Mouse (Mus musculus): ENCODE results near the gene Rbpjl. TPM values are rescaled to one million over a fixed set of nuclear protein-coding genes. Genes with fewer than 3 reads are reported as not detected.

Rbpjl gene
- polyA plus RNA-seq, 1 experiment from 2014 or later, result 0.49 TPM

DNA sequence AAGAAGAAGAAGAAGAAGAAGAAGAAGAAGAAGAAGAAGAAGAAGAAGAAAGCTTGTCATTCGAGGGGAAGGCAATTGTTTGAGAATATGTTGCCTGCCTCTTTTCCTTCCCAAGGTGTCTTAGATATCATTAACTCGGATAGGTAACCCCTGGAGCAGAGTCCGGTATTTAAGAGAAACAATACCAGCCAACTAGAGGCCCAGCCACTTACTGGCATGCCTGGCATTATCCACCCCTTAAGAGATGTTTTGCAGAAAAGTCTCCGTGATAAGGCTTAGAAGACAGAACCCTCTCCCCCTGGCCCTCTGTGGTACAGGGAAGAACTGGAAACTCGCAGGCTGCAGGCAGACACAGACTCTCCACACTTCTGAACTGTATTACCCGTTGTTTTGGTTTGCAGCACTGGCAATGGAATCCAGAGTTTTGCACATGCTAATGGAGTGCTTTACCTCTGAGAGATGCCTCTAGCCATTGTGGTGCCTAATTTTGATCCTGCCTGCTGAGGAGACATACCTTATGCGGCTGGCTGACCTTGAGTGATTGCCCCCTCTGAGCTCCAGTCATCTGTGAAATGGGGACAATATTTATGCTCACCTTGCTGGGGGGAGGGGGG is 51.1 kb downstream of the Rbpjl start:
- H3K4me1 ChIP-seq (ENCODE audit: control insufficient read depth, insufficient read depth, low read length), result peaks cover 63% of the 10 kb centered on the region
- WGBS, result 63% methylated on average over 7 of the region's 7 CpGs
- H3K36me3 ChIP-seq (ENCODE audit: control insufficient read depth, insufficient read depth), result no peaks in the 10 kb centered on the region

DNA sequence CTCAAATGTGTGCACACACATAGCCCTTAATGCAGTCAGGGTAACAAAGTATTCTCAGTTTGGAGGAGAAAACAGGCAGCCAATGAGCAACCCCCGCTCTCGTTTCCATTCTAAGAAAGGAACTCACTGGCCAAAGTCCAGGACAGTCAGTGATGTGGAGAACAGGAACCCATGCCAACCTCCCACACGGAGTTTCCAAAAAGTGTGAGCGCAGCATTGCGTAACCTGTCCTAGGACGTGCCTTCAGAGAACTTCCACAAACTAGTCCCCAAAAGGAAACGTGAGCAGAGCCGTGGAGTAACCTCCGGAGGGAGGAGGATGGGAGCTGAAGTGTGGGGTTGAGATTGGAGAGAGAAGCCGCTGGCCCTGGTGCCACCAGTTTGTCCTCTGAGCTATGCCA is 51.9 kb downstream of the Rbpjl start:
- H3K4me1 ChIP-seq (ENCODE audit: control insufficient read depth, insufficient read depth, low read length), result peaks cover 54% of the 10 kb centered on the region
- peaks cover 4% of the 10 kb centered on the region for H3K9me3 ChIP-seq (replicated peaks; ENCODE audit: control insufficient read depth, low read length)
- H3K4me2 ChIP-seq (ENCODE audit: low read depth, low read length), result peak overlapping the region; percentile 10; the same call in 1 of the 2 replicates
- 0 out of 2 replicates have a peak, but pooled peaks have one; percentile 10 for ATAC-seq (replicated peaks; ENCODE audit: extremely low read depth, insufficient read depth, low FRiP score)
- no peak overlapping the region for H3K4me3 ChIP-seq (ENCODE audit: low read length)
- no peaks in the 10 kb centered on the region for H3K36me3 ChIP-seq (ENCODE audit: control insufficient read depth, insufficient read depth)
- no peak overlapping the region for H3K9ac ChIP-seq (ENCODE audit: low read length)
- WGBS, result 24% methylated on average over 10 of the region's 10 CpGs
- H3K27me3 ChIP-seq (ENCODE audit: control insufficient read depth, insufficient read depth, low read length), result peaks cover 7% of the 10 kb centered on the region; the same call in 1 of the 2 replicates
- peak overlapping the region; percentile 77 for H3K27ac ChIP-seq (ENCODE audit: low read length)

More for the DNA sequence above, 51.1 kb downstream of the Rbpjl start:
- Histone ChIP-seq H3K27me3 (ENCODE audit: control insufficient read depth, insufficient read depth, low read length) (peaks cover 7% of the 10 kb centered on the region; the same call in 1 of the 2 replicates), H3K9ac (ENCODE audit: low read length) (no peak overlapping the region), H3K27ac (ENCODE audit: low read length) (0 out of 2 replicates have a peak overlapping the region, but pooled peaks have one; percentile 1), H3K9me3 (replicated peaks; ENCODE audit: control insufficient read depth, low read length) (peaks cover 4% of the 10 kb centered on the region), H3K4me2 (ENCODE audit: low read depth, low read length) (no peak overlapping the region), H3K4me3 (ENCODE audit: low read length) (no peak overlapping the region)
- no peak for ATAC-seq (replicated peaks; ENCODE audit: extremely low read depth, insufficient read depth, low FRiP score)

DNA sequence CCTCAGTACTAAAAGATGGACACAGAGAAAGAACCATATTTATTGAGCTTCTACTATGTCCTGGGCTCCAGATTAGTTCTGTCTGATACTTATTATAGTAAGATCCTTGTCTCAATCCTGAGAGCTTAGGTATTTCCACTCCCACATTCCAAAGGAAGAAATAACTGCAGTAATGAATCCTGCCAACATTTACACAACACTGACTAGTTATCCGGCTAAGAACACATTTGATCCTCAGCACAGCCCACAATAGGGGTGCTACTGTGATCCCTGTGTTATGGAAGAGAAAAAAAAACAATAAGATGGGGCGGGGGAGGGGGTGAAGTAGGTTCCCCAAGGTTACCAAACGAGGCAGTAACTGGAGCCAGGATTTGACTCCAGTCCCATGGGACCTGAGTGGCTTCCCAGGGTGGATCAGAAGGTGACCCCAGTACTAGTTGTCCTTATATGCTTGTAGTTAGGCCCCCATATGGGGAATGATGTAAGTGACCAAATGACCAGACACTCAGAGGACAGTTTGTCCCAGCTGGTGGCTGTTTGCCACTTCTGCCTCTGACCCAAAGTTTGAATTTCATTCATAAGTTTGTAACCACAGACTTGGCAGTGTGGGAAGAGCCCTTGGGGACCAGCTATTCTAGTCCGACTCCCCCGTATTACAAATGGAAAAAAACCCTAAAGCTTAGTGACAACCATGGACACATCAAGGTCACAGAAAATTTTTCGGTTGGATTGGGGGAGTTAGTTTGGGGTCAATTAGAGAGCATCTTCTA is 52.7 kb downstream of the Rbpjl start:
- H3K27me3 ChIP-seq (ENCODE audit: control insufficient read depth, insufficient read depth, low read length), result peaks cover under 1% of the 10 kb centered on the region; the same call in 1 of the 2 replicates
- no peak overlapping the region for H3K4me2 ChIP-seq (ENCODE audit: low read depth, low read length)
- ATAC-seq (replicated peaks; ENCODE audit: extremely low read depth, insufficient read depth, low FRiP score), result no peak
- 58% methylated on average over 6 of the region's 6 CpGs for WGBS
- H3K9me3 ChIP-seq (replicated peaks; ENCODE audit: control insufficient read depth, low read length), result no peaks in the 10 kb centered on the region
- no peak overlapping the region for H3K4me3 ChIP-seq (ENCODE audit: low read length)
- H3K4me1 ChIP-seq (ENCODE audit: control insufficient read depth, insufficient read depth, low read length), result peaks cover 53% of the 10 kb centered on the region
- H3K27ac ChIP-seq (ENCODE audit: low read length), result peak overlapping the region; percentile 77
- H3K36me3 ChIP-seq (ENCODE audit: control insufficient read depth, insufficient read depth), result no peaks in the 10 kb centered on the region
- no peak overlapping the region for H3K9ac ChIP-seq (ENCODE audit: low read length)

DNA sequence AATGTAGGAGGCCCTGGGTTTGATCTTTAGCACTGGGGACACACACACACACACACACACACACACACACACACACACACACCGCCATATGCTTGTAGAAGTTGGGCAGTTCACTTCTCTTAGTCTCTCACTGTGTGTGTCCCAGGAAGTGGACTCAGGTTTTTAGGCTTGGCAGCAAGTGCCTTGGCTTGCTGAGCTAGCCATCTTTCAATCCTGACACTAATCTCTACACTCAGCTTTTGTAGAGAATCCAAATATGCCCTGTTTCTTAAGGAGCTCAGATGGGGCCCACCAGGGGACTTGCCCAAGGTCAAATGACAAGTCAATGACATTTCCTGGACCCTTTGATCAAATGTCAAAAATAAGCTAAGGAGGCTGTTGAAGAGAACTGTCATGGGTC is 53.5 kb downstream of the Rbpjl start:
- H3K9ac ChIP-seq (ENCODE audit: low read length), result no peak overlapping the region
- H3K4me1 ChIP-seq (ENCODE audit: control insufficient read depth, insufficient read depth, low read length), result peaks cover 53% of the 10 kb centered on the region
- H3K27ac ChIP-seq (ENCODE audit: low read length), result peak overlapping the region; percentile 23; the same call in 1 of the 2 replicates
- no peaks in the 10 kb centered on the region for H3K36me3 ChIP-seq (ENCODE audit: control insufficient read depth, insufficient read depth)
- ATAC-seq (replicated peaks; ENCODE audit: extremely low read depth, insufficient read depth, low FRiP score), result no peak
- no peak overlapping the region for H3K4me3 ChIP-seq (ENCODE audit: low read length)
- H3K27me3 ChIP-seq (ENCODE audit: control insufficient read depth, insufficient read depth, low read length), result no peaks in the 10 kb centered on the region
- 79% methylated on average over 1 of the region's 1 CpGs for WGBS
- no peaks in the 10 kb centered on the region for H3K9me3 ChIP-seq (replicated peaks; ENCODE audit: control insufficient read depth, low read length)
- H3K4me2 ChIP-seq (ENCODE audit: low read depth, low read length), result peak overlapping the region; percentile 40; the same call in 1 of the 2 replicates

DNA sequence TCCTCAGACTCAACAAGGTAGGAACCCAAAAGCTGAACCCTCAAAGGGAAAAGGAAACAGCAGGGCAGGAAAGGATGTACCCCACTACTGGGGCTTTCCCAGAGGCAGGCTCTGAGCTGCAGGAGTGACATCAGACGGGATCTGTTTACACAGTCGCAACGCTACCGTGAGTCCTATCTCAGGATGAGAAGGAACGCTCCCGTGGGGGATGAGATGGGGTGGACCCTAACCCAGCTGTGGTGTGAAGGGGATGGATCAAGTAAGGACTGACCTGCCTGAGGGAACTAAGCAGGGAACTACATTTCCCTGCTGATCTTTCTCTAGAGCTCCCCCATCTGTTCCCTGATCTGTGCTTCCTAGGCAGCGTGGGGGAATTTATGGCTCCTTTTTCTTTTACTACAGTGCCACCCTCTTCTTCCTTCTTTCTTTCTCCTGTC is 53.9 kb downstream of the Rbpjl start, which contains the start of gene Sys1:
TSS of gene Sys1 (plus strand) at position 101 of the 437 bp plus-strand sequence.
- Histone ChIP-seq H3K27ac (ENCODE audit: low read length) (peak within 1 kb of the TSS; percentile 23), H3K9ac (ENCODE audit: low read length) (peak within 1 kb of the TSS; percentile 57), H3K4me2 (ENCODE audit: low read depth, low read length) (peak within 1 kb of the TSS; percentile 40), H3K4me3 (ENCODE audit: low read length) (no peak within 1 kb of the TSS), H3K36me3 (ENCODE audit: control insufficient read depth, insufficient read depth) (no peaks in the 10 kb centered on the region), H3K4me1 (ENCODE audit: control insufficient read depth, insufficient read depth, low read length) (peaks cover 52% of the 10 kb centered on the region), H3K27me3 (ENCODE audit: control insufficient read depth, insufficient read depth, low read length) (no peaks in the 10 kb centered on the region), H3K9me3 (replicated peaks; ENCODE audit: control insufficient read depth, low read length) (no peaks in the 10 kb centered on the region)
- WGBS, result 5% methylated on average over 7 of the region's 7 CpGs
- ATAC-seq (replicated peaks; ENCODE audit: extremely low read depth, insufficient read depth, low FRiP score), result no peak

DNA sequence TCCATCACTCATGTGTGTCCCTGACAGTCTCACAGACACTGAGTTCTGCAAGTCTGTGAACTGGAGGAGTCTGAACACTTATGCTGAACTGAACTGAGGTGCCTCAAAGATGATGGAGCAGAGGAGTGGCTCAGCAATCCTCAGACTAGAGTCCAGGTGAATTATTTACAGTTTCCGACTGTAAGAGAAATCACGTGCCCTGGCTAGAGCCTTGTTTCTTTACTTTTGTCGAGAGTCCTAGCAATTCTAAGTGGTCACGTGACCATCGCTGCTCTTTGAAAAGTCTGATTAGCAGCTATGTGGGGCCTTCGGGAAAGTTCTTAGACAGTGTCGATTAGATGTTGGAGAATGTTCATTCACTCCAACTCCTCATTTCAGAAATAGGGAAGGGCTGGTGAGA is 55.0 kb downstream of the Rbpjl start:
- peaks cover 45% of the 10 kb centered on the region for H3K4me1 ChIP-seq (ENCODE audit: control insufficient read depth, insufficient read depth, low read length)
- H3K27ac ChIP-seq (ENCODE audit: low read length), result no peak overlapping the region
- no peaks in the 10 kb centered on the region for H3K9me3 ChIP-seq (replicated peaks; ENCODE audit: control insufficient read depth, low read length)
- H3K36me3 ChIP-seq (ENCODE audit: control insufficient read depth, insufficient read depth), result peaks cover 3% of the 10 kb centered on the region; the same call in 1 of the 2 replicates
- no peak overlapping the region for H3K9ac ChIP-seq (ENCODE audit: low read length)
- WGBS, result 44% methylated on average over 7 of the region's 7 CpGs
- no peak for ATAC-seq (replicated peaks; ENCODE audit: extremely low read depth, insufficient read depth, low FRiP score)
- no peak overlapping the region for H3K4me3 ChIP-seq (ENCODE audit: low read length)
- H3K4me2 ChIP-seq (ENCODE audit: low read depth, low read length), result no peak overlapping the region
- H3K27me3 ChIP-seq (ENCODE audit: control insufficient read depth, insufficient read depth, low read length), result no peaks in the 10 kb centered on the region

DNA sequence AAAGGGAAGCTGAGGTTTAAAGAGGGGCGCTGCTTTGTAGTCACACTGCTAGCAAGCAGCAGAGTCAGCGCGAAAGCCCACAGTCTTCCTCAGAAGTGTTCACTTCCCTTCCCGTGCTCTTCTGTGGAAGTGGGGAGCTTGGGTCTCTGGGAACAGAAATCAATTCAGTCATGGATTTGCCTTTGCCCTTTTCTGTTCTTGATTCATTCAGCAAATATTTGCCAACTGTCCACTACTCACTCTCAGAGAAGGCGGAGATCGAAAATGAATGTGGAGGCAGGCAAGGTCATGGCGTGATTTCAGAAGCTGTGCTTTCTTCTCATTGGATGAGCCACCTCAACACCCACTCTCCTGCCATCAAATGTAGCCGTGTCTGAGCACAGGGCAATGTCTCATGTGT is 55.6 kb downstream of the Rbpjl start:
- Histone ChIP-seq H3K4me3 (ENCODE audit: low read length) (no peak overlapping the region), H3K27ac (ENCODE audit: low read length) (no peak overlapping the region), H3K4me1 (ENCODE audit: control insufficient read depth, insufficient read depth, low read length) (peaks cover 39% of the 10 kb centered on the region), H3K9ac (ENCODE audit: low read length) (no peak overlapping the region), H3K27me3 (ENCODE audit: control insufficient read depth, insufficient read depth, low read length) (no peaks in the 10 kb centered on the region), H3K4me2 (ENCODE audit: low read depth, low read length) (no peak overlapping the region), H3K9me3 (replicated peaks; ENCODE audit: control insufficient read depth, low read length) (no peaks in the 10 kb centered on the region), H3K36me3 (ENCODE audit: control insufficient read depth, insufficient read depth) (peaks cover 4% of the 10 kb centered on the region; the same call in 1 of the 2 replicates)
- no peak for ATAC-seq (replicated peaks; ENCODE audit: extremely low read depth, insufficient read depth, low FRiP score)
- WGBS, result 80% methylated on average over 8 of the region's 8 CpGs

DNA sequence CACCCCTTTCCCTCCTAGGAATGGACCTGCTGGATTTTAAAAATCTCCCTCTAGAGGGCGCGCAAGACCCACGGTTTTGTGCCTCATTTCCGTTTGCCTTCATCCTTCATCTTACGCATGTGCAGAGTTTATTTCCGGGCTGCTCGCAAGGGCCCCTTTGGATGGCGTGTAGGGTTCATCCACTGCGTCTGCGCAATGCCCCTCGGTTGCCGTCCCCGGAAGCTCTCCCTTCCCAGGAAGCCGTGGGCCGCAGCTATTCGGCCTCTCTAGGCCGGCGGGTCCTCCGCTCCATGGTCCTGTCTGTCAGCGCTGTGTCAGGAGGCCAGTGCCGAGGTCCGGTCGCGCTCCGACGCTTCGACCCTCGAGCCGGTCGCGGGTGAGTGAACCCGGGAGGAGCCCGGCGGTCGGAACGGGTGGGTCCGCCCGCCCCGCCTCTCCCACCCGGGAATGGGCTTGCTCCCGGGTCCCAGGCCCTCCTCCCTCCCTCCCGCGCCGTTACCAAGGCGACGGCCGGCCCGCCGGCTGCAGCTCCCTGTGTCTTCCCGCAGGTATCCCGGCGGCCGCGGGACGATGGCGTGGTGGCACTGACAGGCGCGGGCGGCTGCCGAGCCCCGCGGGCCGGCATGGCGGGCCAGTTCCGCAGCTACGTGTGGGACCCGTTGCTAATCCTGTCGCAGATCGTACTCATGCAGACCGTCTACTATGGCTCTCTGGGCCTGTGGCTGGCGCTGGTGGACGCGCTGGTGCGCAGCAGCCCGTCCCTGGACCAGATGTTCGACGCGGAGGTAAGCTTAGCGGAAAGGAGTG is 58.0 kb downstream of the Rbpjl start, which contains the start of gene Gm20458:
TSS of gene Gm20458 (plus strand) at position 223 of the 807 bp plus-strand sequence.
- peak within 1 kb of the TSS; percentile 84 for H3K4me2 ChIP-seq (ENCODE audit: low read depth, low read length)
- WGBS, result under 1% methylated on average over 79 of the region's 79 CpGs
- H3K9me3 ChIP-seq (replicated peaks; ENCODE audit: control insufficient read depth, low read length), result no peaks in the 10 kb centered on the region
- H3K9ac ChIP-seq (ENCODE audit: low read length), result peak within 1 kb of the TSS; percentile 90
- peak within 1 kb of the TSS; percentile 90 for H3K27ac ChIP-seq (ENCODE audit: low read length)
- ATAC-seq (replicated peaks; ENCODE audit: extremely low read depth, insufficient read depth, low FRiP score), result peak; percentile 97
- peaks cover 16% of the 10 kb centered on the region for H3K4me1 ChIP-seq (ENCODE audit: control insufficient read depth, insufficient read depth, low read length)
- peaks cover 14% of the 10 kb centered on the region for H3K36me3 ChIP-seq (ENCODE audit: control insufficient read depth, insufficient read depth)
- no peaks in the 10 kb centered on the region for H3K27me3 ChIP-seq (ENCODE audit: control insufficient read depth, insufficient read depth, low read length)
- H3K4me3 ChIP-seq (ENCODE audit: low read length), result peak within 1 kb of the TSS; percentile 93
